Comparison of ENCODE assay signal across 17 mouse cellular contexts in genomic region chr17:46277586-46277985, GRCm38 (mm10). TPM values are rescaled to one million over a fixed set of nuclear protein-coding genes. Genes with fewer than 3 reads are reported as not detected.
DNase-seq lines count a peak whose midpoint lies in the region; ATAC-seq and TF ChIP-seq lines count a peak whose summit lies in the region.
"Had no signal": no experiment of that assay in that cellular context is flagged by ENCODE, and none has a peak within 500 bp of the region (broad histone marks: within the 10 kb centered on the region; RNA-seq: fewer than 3 reads in every experiment).

No protein-coding gene starts in this region.

- 61% methylated on average over 4 of the region's 4 CpGs for WGBS in neural tube, embryonic 11.5 days
- 13% methylated on average over 4 of the region's 4 CpGs for WGBS in embryonic facial prominence, embryonic 15.5 days
- 51% methylated on average over 4 of the region's 4 CpGs for WGBS in stomach, postnatal 0 days
- WGBS in hindbrain, postnatal 0 days = 83% methylated on average over 4 of the region's 4 CpGs

- ATAC-seq in neural tube, embryonic 11.5 days (ENCODE audit: insufficient read depth, low FRiP score, low TSS enrichment) = no peak
- ATAC-seq in embryonic facial prominence, embryonic 15.5 days (ENCODE audit: insufficient number of reproducible peaks, low FRiP score, low TSS enrichment, low read depth) = 0 out of 2 replicates have a peak, but pooled peaks have one; percentile 16
- ATAC-seq in stomach, postnatal 0 days (ENCODE audit: low FRiP score, low TSS enrichment) = no peak
- ATAC-seq in hindbrain, postnatal 0 days = no peak
- ATAC-seq: midbrain, embryonic 16.5 days had no signal

- H3K36me3 ChIP-seq in neural tube, embryonic 11.5 days (ENCODE audit: control insufficient read depth, insufficient read depth, low read length) = 0 out of 2 replicates have a peak, but pooled peaks cover 2% of the 10 kb centered on the region
- peaks cover 24% of the 10 kb centered on the region for H3K36me3 ChIP-seq in embryonic facial prominence, embryonic 15.5 days
- 0 out of 2 replicates have a peak, but pooled peaks cover 3% of the 10 kb centered on the region for H3K36me3 ChIP-seq in stomach, postnatal 0 days (ENCODE audit: control insufficient read depth, insufficient read depth, low read length)
- peaks cover 4% of the 10 kb centered on the region; the same call in 1 of the 2 replicates for H3K36me3 ChIP-seq in hindbrain, postnatal 0 days (ENCODE audit: insufficient read depth, low read length)

- H3K9me3 ChIP-seq in neural tube, embryonic 11.5 days (ENCODE audit: control insufficient read depth, low read length) = no peaks in the 10 kb centered on the region
- H3K9me3 ChIP-seq in embryonic facial prominence, embryonic 15.5 days (replicated peaks) = no peaks in the 10 kb centered on the region
- H3K9me3 ChIP-seq in stomach, postnatal 0 days (ENCODE audit: control insufficient read depth, low read length) = no peaks in the 10 kb centered on the region
- no peaks in the 10 kb centered on the region for H3K9me3 ChIP-seq in hindbrain, postnatal 0 days (ENCODE audit: low read length)
- H3K9me3 ChIP-seq: hindbrain, embryonic 13.5 days; liver, embryonic 15.5 days had no signal

- H3K4me3 ChIP-seq in gastrocnemius, adult 2 months = peak overlapping the region; percentile 13
- H3K4me3 ChIP-seq in neural tube, embryonic 11.5 days (ENCODE audit: low read depth, low read length) = no peak overlapping the region
- no peak overlapping the region for H3K4me3 ChIP-seq in embryonic facial prominence, embryonic 15.5 days (replicated peaks)
- H3K4me3 ChIP-seq in stomach, postnatal 0 days (ENCODE audit: low read depth, low read length) = no peak overlapping the region
- no peak overlapping the region for H3K4me3 ChIP-seq in hindbrain, postnatal 0 days (ENCODE audit: low read length)
- H3K4me3 ChIP-seq: hindbrain, embryonic 13.5 days; liver, embryonic 15.5 days had no signal

- no peak overlapping the region for H3K4me2 ChIP-seq in neural tube, embryonic 11.5 days (ENCODE audit: low read depth)
- H3K4me2 ChIP-seq in embryonic facial prominence, embryonic 15.5 days (replicated peaks) = no peak overlapping the region
- H3K4me2 ChIP-seq in stomach, postnatal 0 days (replicated peaks; ENCODE audit: low read depth) = no peak overlapping the region
- no peak overlapping the region for H3K4me2 ChIP-seq in hindbrain, postnatal 0 days (ENCODE audit: low read depth, low read length)
- H3K4me2 ChIP-seq: hindbrain, embryonic 13.5 days; liver, embryonic 15.5 days had no signal

- H3K9ac ChIP-seq in neural tube, embryonic 11.5 days (ENCODE audit: low read length) = no peak overlapping the region
- H3K9ac ChIP-seq in embryonic facial prominence, embryonic 15.5 days = no peak overlapping the region
- no peak overlapping the region for H3K9ac ChIP-seq in stomach, postnatal 0 days (ENCODE audit: low read length)
- H3K9ac ChIP-seq in hindbrain, postnatal 0 days (replicated peaks; ENCODE audit: low read length) = no peak overlapping the region
- H3K9ac ChIP-seq: hindbrain, embryonic 13.5 days; liver, embryonic 15.5 days had no signal

- TF ChIP-seq EP300 in stomach, postnatal 0 days (optimal IDR thresholded peaks at IDR 0.05) = no peak

- peak; percentile 57 for DNase-seq in gastrocnemius, adult 2 months
- DNase-seq in gastrocnemius, postnatal 10 days = no peak
- DNase-seq in neural tube, embryonic 11.5 days (ENCODE audit: low spot score) = peak; percentile 7
- DNase-seq in neural tube, embryonic 10.5 days (ENCODE audit: extremely low spot score, low spot score) = no peak
- DNase-seq in stomach, postnatal 0 days (ENCODE audit: low spot score) = no peak
- DNase-seq in frontal cortex, postnatal 10 days (ENCODE audit: low spot score in 2 of 2) = no peak
- no peak for DNase-seq in hindbrain, postnatal 0 days (ENCODE audit: low spot score)
- DNase-seq: cerebellum, postnatal 14 days; kidney, adult 18-20 months; kidney, postnatal 4 days; thymus, postnatal 14 days had no signal

- TF ChIP-seq CTCF in gastrocnemius, adult 2 months (IDR thresholded peaks at IDR 0.05) = no peak
- TF ChIP-seq CTCF in stomach, postnatal 0 days (IDR thresholded peaks at IDR 0.05; ENCODE audit: low read depth) = no peak
- no peak for TF ChIP-seq CTCF in hindbrain, postnatal 0 days (IDR thresholded peaks at IDR 0.05; ENCODE audit: low read depth)

- intact Hi-C loops in gastrocnemius, adult 2 months (cut with DNase I) = no loop called here

- H3K4me1 ChIP-seq in neural tube, embryonic 11.5 days (ENCODE audit: control insufficient read depth, insufficient read depth, low read length) = peaks cover 10% of the 10 kb centered on the region
- H3K4me1 ChIP-seq in embryonic facial prominence, embryonic 15.5 days = peaks cover 76% of the 10 kb centered on the region
- H3K4me1 ChIP-seq in stomach, postnatal 0 days (replicated peaks; ENCODE audit: control insufficient read depth, insufficient read depth) = no peaks in the 10 kb centered on the region
- no peaks in the 10 kb centered on the region for H3K4me1 ChIP-seq in hindbrain, postnatal 0 days (ENCODE audit: insufficient read depth, low read length)

- H3K27me3 ChIP-seq in neural tube, embryonic 11.5 days (ENCODE audit: control insufficient read depth, insufficient read depth, low read length) = no peaks in the 10 kb centered on the region
- H3K27me3 ChIP-seq in embryonic facial prominence, embryonic 15.5 days = no peaks in the 10 kb centered on the region
- H3K27me3 ChIP-seq in stomach, postnatal 0 days (ENCODE audit: control insufficient read depth, insufficient read depth, low read length) = no peaks in the 10 kb centered on the region
- no peaks in the 10 kb centered on the region for H3K27me3 ChIP-seq in hindbrain, postnatal 0 days (ENCODE audit: insufficient read depth, low read length)
- H3K27me3 ChIP-seq: hindbrain, embryonic 13.5 days; liver, embryonic 15.5 days had no signal

- H3K27ac ChIP-seq in gastrocnemius, adult 2 months = peak overlapping the region; percentile 88
- H3K27ac ChIP-seq in neural tube, embryonic 11.5 days (ENCODE audit: low read depth, low read length) = no peak overlapping the region
- peak overlapping the region; percentile 79 for H3K27ac ChIP-seq in embryonic facial prominence, embryonic 15.5 days (replicated peaks)
- H3K27ac ChIP-seq in stomach, postnatal 0 days (replicated peaks) = 0 out of 2 replicates have a peak overlapping the region, but pooled peaks have one; percentile 30
- no peak overlapping the region for H3K27ac ChIP-seq in hindbrain, postnatal 0 days
- H3K27ac ChIP-seq: hindbrain, embryonic 13.5 days; liver, embryonic 15.5 days; macrophage had no signal

RNA-seq across cellular contexts. Expression of gene Tjap1, which starts 5.2 kb away (rescaled TPM):
- 10 to 100 TPM; 37.2 to 43.8 TPM for total RNA-seq in gastrocnemius, adult 2 months (2021)
- total RNA-seq in gastrocnemius, postnatal 10 days (2021) = 10 to 100 TPM; 42.3 to 64.0 TPM
- polyA plus RNA-seq in neural tube, embryonic 11.5 days (2014; fragmentation: Nextera tagmentation; extraction: Ambion mirVana) = 47.6 and 48.8 TPM in 2 replicates
- 56.0 and 64.0 TPM in 2 replicates for polyA plus RNA-seq in embryonic facial prominence, embryonic 15.5 days (2015; fragmentation: Nextera tagmentation; extraction: Ambion mirVana)
- polyA plus RNA-seq in stomach, postnatal 0 days (2015; fragmentation: Nextera tagmentation; extraction: Ambion mirVana) = 13.5 and 17.7 TPM in 2 replicates
- 30.7 and 43.3 TPM in 2 replicates for total RNA-seq in hindbrain, postnatal 0 days (2014; rRNA removed)
- 19.5 and 19.9 TPM in 2 replicates for polyA plus RNA-seq in hindbrain, postnatal 0 days (2015; fragmentation: Nextera tagmentation; extraction: Ambion mirVana)

RNA-seq across cellular contexts. Expression of gene Dlk2, which starts 19.6 kb away (rescaled TPM):
- not detected for total RNA-seq in gastrocnemius, adult 2 months (2021)
- total RNA-seq in gastrocnemius, postnatal 10 days (2021) = under 1 TPM; 0.35 to 0.79 TPM
- 1.1 and 1.3 TPM in 2 replicates for polyA plus RNA-seq in neural tube, embryonic 11.5 days (2014; fragmentation: Nextera tagmentation; extraction: Ambion mirVana)
- 16.6 and 16.8 TPM in 2 replicates for polyA plus RNA-seq in embryonic facial prominence, embryonic 15.5 days (2015; fragmentation: Nextera tagmentation; extraction: Ambion mirVana)
- 8.9 and 10.8 TPM in 2 replicates for polyA plus RNA-seq in stomach, postnatal 0 days (2015; fragmentation: Nextera tagmentation; extraction: Ambion mirVana)
- total RNA-seq in hindbrain, postnatal 0 days (2014; rRNA removed) = 67.1 and 67.7 TPM in 2 replicates
- polyA plus RNA-seq in hindbrain, postnatal 0 days (2015; fragmentation: Nextera tagmentation; extraction: Ambion mirVana) = 20.2 and 23.9 TPM in 2 replicates
- total RNA-seq: neutrophil, adult 5-6 weeks had no signal
- polyA plus RNA-seq: liver, embryonic 15.5 days; macrophage had no signal

RNA-seq across cellular contexts. Expression of gene Lrrc73, which starts 24.3 kb away (rescaled TPM):
- under 1 TPM in 1 of 2 experiments, not detected in 1; 0.14 TPM for total RNA-seq in gastrocnemius, adult 2 months (2021)
- under 1 TPM; 0.54 to 0.79 TPM for total RNA-seq in gastrocnemius, postnatal 10 days (2021)
- polyA plus RNA-seq in neural tube, embryonic 11.5 days (2014; fragmentation: Nextera tagmentation; extraction: Ambion mirVana) = 1.7 and 2.8 TPM in 2 replicates
- polyA plus RNA-seq in embryonic facial prominence, embryonic 15.5 days (2015; fragmentation: Nextera tagmentation; extraction: Ambion mirVana) = 2.3 and 3.7 TPM in 2 replicates
- 0.73 and 0.79 TPM in 2 replicates for polyA plus RNA-seq in stomach, postnatal 0 days (2015; fragmentation: Nextera tagmentation; extraction: Ambion mirVana)
- total RNA-seq in hindbrain, postnatal 0 days (2014; rRNA removed) = 48.2 and 54.5 TPM in 2 replicates
- polyA plus RNA-seq in hindbrain, postnatal 0 days (2015; fragmentation: Nextera tagmentation; extraction: Ambion mirVana) = 27.2 and 28.0 TPM in 2 replicates
- polyA plus RNA-seq: liver, embryonic 15.5 days; macrophage had no signal

RNA-seq across cellular contexts. Expression of gene Yipf3, which starts 29.7 kb away (rescaled TPM):
- total RNA-seq in gastrocnemius, adult 2 months (2021) = 10 to 100 TPM; 55.8 to 59.5 TPM
- 10 to 100 TPM; 53.6 to 66.6 TPM for total RNA-seq in gastrocnemius, postnatal 10 days (2021)
- polyA plus RNA-seq in neural tube, embryonic 11.5 days (2014; fragmentation: Nextera tagmentation; extraction: Ambion mirVana) = 79.4 and 89.9 TPM in 2 replicates
- polyA plus RNA-seq in embryonic facial prominence, embryonic 15.5 days (2015; fragmentation: Nextera tagmentation; extraction: Ambion mirVana) = 141 and 147 TPM in 2 replicates
- 119 and 125 TPM in 2 replicates for polyA plus RNA-seq in stomach, postnatal 0 days (2015; fragmentation: Nextera tagmentation; extraction: Ambion mirVana)
- total RNA-seq in hindbrain, postnatal 0 days (2014; rRNA removed) = 22.2 and 26.9 TPM in 2 replicates
- 78.7 and 85.4 TPM in 2 replicates for polyA plus RNA-seq in hindbrain, postnatal 0 days (2015; fragmentation: Nextera tagmentation; extraction: Ambion mirVana)

RNA-seq across cellular contexts. Expression of gene Polr1c, which starts 29.7 kb away (rescaled TPM):
- 10 to 100 TPM; 13.7 to 14.5 TPM for total RNA-seq in gastrocnemius, adult 2 months (2021)
- total RNA-seq in gastrocnemius, postnatal 10 days (2021) = 10 to 100 TPM; 18.5 to 21.8 TPM
- 105 TPM in 2 replicates for polyA plus RNA-seq in neural tube, embryonic 11.5 days (2014; fragmentation: Nextera tagmentation; extraction: Ambion mirVana)
- 81.3 and 83.1 TPM in 2 replicates for polyA plus RNA-seq in embryonic facial prominence, embryonic 15.5 days (2015; fragmentation: Nextera tagmentation; extraction: Ambion mirVana)
- 47.7 and 48.0 TPM in 2 replicates for polyA plus RNA-seq in stomach, postnatal 0 days (2015; fragmentation: Nextera tagmentation; extraction: Ambion mirVana)
- total RNA-seq in hindbrain, postnatal 0 days (2014; rRNA removed) = 45.9 and 61.1 TPM in 2 replicates
- polyA plus RNA-seq in hindbrain, postnatal 0 days (2015; fragmentation: Nextera tagmentation; extraction: Ambion mirVana) = 58.7 and 61.7 TPM in 2 replicates

Comparison
In these comparisons a context has a peak if more than half of its experiments do, and no peak if none do; other contexts are left out.
1. DNase-seq: peak in gastrocnemius, adult 2 months (single experiment) and neural tube, embryonic 11.5 days (single experiment); none in gastrocnemius, postnatal 10 days (single experiment), neural tube, embryonic 10.5 days (single experiment), stomach, postnatal 0 days (single experiment), frontal cortex, postnatal 10 days (0 of 2) and hindbrain, postnatal 0 days (single experiment).
2. H3K27ac ChIP-seq: peak in gastrocnemius, adult 2 months (single experiment), embryonic facial prominence, embryonic 15.5 days (single experiment) and stomach, postnatal 0 days (single experiment); none in neural tube, embryonic 11.5 days (single experiment) and hindbrain, postnatal 0 days (single experiment).